22 mouse cellular contexts compared by ENCODE assay signal in genomic region chr11:41968595-41968994, GRCm38 (mm10). TPM values are rescaled to one million over a fixed set of nuclear protein-coding genes. Genes with fewer than 3 reads are reported as not detected.
DNase-seq lines count a peak whose midpoint lies in the region; ATAC-seq and TF ChIP-seq lines count a peak whose summit lies in the region.
"Had no signal": no experiment of that assay in that cellular context is flagged by ENCODE, and none has a peak within 500 bp of the region (broad histone marks: within the 10 kb centered on the region; RNA-seq: fewer than 3 reads in every experiment).

No protein-coding gene starts in this region.

- H3K9me3 ChIP-seq in forebrain, embryonic 11.5 days (ENCODE audit: control insufficient read depth, low read length), result no peaks in the 10 kb centered on the region
- no peaks in the 10 kb centered on the region for H3K9me3 ChIP-seq in forebrain, embryonic 10.5 days
- H3K9me3 ChIP-seq: hindbrain, embryonic 15.5 days; midbrain, embryonic 10.5 days; neural tube, embryonic 13.5 days had no signal

- H3K9ac ChIP-seq in forebrain, embryonic 11.5 days (ENCODE audit: low read length), result no peak overlapping the region
- H3K9ac ChIP-seq: hindbrain, embryonic 15.5 days; neural tube, embryonic 13.5 days had no signal

- peak; percentile 67 for TF ChIP-seq CTCF in layer of hippocampus, adult 2 months (conservative IDR thresholded peaks at IDR 0.05)

- no peaks in the 10 kb centered on the region for H3K4me1 ChIP-seq in forebrain, embryonic 11.5 days (replicated peaks; ENCODE audit: control insufficient read depth, insufficient read depth, low read length)
- H3K4me1 ChIP-seq in forebrain, embryonic 10.5 days, result no peaks in the 10 kb centered on the region
- H3K4me1 ChIP-seq: hindbrain, embryonic 15.5 days; midbrain, embryonic 10.5 days; neural tube, embryonic 13.5 days had no signal

- H3K36me3 ChIP-seq in forebrain, embryonic 11.5 days (ENCODE audit: control insufficient read depth, insufficient read depth, low read length), result no peaks in the 10 kb centered on the region
- H3K36me3 ChIP-seq in forebrain, embryonic 10.5 days (replicated peaks), result no peaks in the 10 kb centered on the region
- H3K36me3 ChIP-seq: midbrain, embryonic 10.5 days; neural tube, embryonic 13.5 days had no signal

- H3K4me3 ChIP-seq in forebrain, embryonic 11.5 days (ENCODE audit: low read depth, low read length), result no peak overlapping the region
- no peak overlapping the region for H3K4me3 ChIP-seq in forebrain, embryonic 10.5 days
- H3K4me3 ChIP-seq in layer of hippocampus, adult 2 months, result no peak overlapping the region
- H3K4me3 ChIP-seq: hindbrain, embryonic 15.5 days; midbrain, embryonic 10.5 days; neural tube, embryonic 13.5 days had no signal

- H3K27ac ChIP-seq in forebrain, embryonic 11.5 days (ENCODE audit: low read depth, low read length), result no peak overlapping the region
- H3K27ac ChIP-seq in forebrain, embryonic 10.5 days, result no peak overlapping the region
- peak overlapping the region; percentile 1; the same call in 1 of the 2 replicates for H3K27ac ChIP-seq in layer of hippocampus, adult 2 months
- H3K27ac ChIP-seq: hindbrain, embryonic 15.5 days; midbrain, embryonic 10.5 days; neural tube, embryonic 13.5 days had no signal

- H3K4me2 ChIP-seq in forebrain, embryonic 11.5 days (ENCODE audit: low read depth, low read length, severe bottlenecking), result no peak overlapping the region
- H3K4me2 ChIP-seq: heart, embryonic 11.5 days; hindbrain, embryonic 15.5 days; neural tube, embryonic 13.5 days had no signal

- ATAC-seq in forebrain, embryonic 11.5 days (replicated peaks; ENCODE audit: low FRiP score), result peak; percentile 51; the same call in 1 of the 2 replicates
- ATAC-seq: activated CD4-positive, CD25-positive, alpha-beta regulatory T cell, adult 4 months had no signal

- no peaks in the 10 kb centered on the region for H3K27me3 ChIP-seq in forebrain, embryonic 11.5 days (ENCODE audit: control insufficient read depth, insufficient read depth, low read length)
- no peaks in the 10 kb centered on the region for H3K27me3 ChIP-seq in forebrain, embryonic 10.5 days (ENCODE audit: poor library complexity, severe bottlenecking)
- H3K27me3 ChIP-seq: hindbrain, embryonic 15.5 days; neural tube, embryonic 13.5 days had no signal

- DNase-seq in forebrain, embryonic 11.5 days (ENCODE audit: low spot score), result no peak
- DNase-seq in forebrain, embryonic 10.5 days (ENCODE audit: extremely low spot score, low spot score), result no peak
- peak in 1 of 2 experiments; percentile 37 for DNase-seq in layer of hippocampus, adult 2 months (ENCODE audit: low spot score in 2 of 2)
- no peak for DNase-seq in layer of hippocampus, postnatal 36 days
- DNase-seq in R1 (ENCODE audit: low read depth, low spot score), result peak; percentile 4
- peak; percentile 37 for DNase-seq in retina, embryonic 14.5 days (ENCODE audit: low spot score)
- no peak for DNase-seq in frontal cortex, postnatal 10 days (ENCODE audit: low spot score in 2 of 2)
- DNase-seq: adrenal gland, postnatal 14 days; gastrocnemius, postnatal 25 days; kidney, adult 18-20 months; kidney, postnatal 14 days; lung, postnatal 36 days; right cerebral cortex, postnatal 25 days; thymus, postnatal 25 days had no signal

RNA-seq across cellular contexts. Expression of gene Gabrg2, which starts 32.1 kb away (rescaled TPM):
- polyA plus RNA-seq in forebrain, embryonic 11.5 days (2014; fragmentation: Nextera tagmentation; extraction: Ambion mirVana), result 13.0 and 13.2 TPM in 2 replicates
- 1.3 and 2.6 TPM in 2 replicates for polyA plus RNA-seq in forebrain, embryonic 10.5 days (2016; fragmentation: Nextera tagmentation; extraction: Ambion mirVana)
- 100 to 1,000 TPM; 163 to 168 TPM for total RNA-seq in layer of hippocampus, adult 2 months (2021)
- 100 to 1,000 TPM; 154 to 164 TPM for total RNA-seq in layer of hippocampus, postnatal 36 days (2021)
- total RNA-seq: common myeloid progenitor, adult 5-6 weeks; heart, postnatal 25 days had no signal
- polyA plus RNA-seq: liver, embryonic 16.5 days had no signal

Comparison
In these comparisons a context has a peak if more than half of its experiments do, and no peak if none do; other contexts are left out.
1. DNase-seq: peak in R1 (single experiment) and retina, embryonic 14.5 days (single experiment); none in forebrain, embryonic 11.5 days (single experiment), forebrain, embryonic 10.5 days (single experiment), layer of hippocampus, postnatal 36 days (0 of 2) and frontal cortex, postnatal 10 days (0 of 2).